Mouse (Mus musculus): ENCODE data around the gene Olfr689. TPM values are rescaled to one million over a fixed set of nuclear protein-coding genes. Genes with fewer than 3 reads are reported as not detected.
A peak's percentile ranks its signal among the peaks of the same experiment; 100 is the strongest.
"Not testable (repeated sequence)": the region's sequence is repeated elsewhere in the genome, so short reads cannot be mapped to it uniquely, and the experiment has no call there.

Gene Olfr689
- total RNA-seq (2015) (not detected in 2 replicates), total RNA-seq (2017) (not detected in 2 replicates)

- no peak for ATAC-seq (replicated peaks; ENCODE audit: poor library complexity)
Observed at GRCm38 (mm10) chr7:105310865-105311264, at the start of gene Olfr689. TSS of gene Olfr689 (plus strand) at chr7:105311165.

- ATAC-seq (replicated peaks; ENCODE audit: poor library complexity): no peak
Observed at GRCm38 (mm10) chr7:105272426-105272825, 38.5 kb upstream of the Olfr689 start.

- ATAC-seq (replicated peaks; ENCODE audit: poor library complexity): no peak
Observed at GRCm38 (mm10) chr7:105287795-105288194, 23.2 kb upstream of the Olfr689 start, which contains the start of gene Olfr688. TSS of gene Olfr688 (plus strand) at chr7:105288095.

- ATAC-seq (replicated peaks; ENCODE audit: poor library complexity): no peak
Observed at GRCm38 (mm10) chr7:105290051-105290450, 20.9 kb upstream of the Olfr689 start.

- no peak for ATAC-seq (replicated peaks; ENCODE audit: poor library complexity)
Observed at GRCm38 (mm10) chr7:105325302-105325701, 14.3 kb downstream of the Olfr689 start.

- ATAC-seq (replicated peaks; ENCODE audit: poor library complexity): no peak
Observed at GRCm38 (mm10) chr7:105334004-105334403, 23.0 kb downstream of the Olfr689 start, which contains the start of gene Olfr690. TSS of gene Olfr690 (minus strand) at chr7:105334104.

- no peak for ATAC-seq (replicated peaks; ENCODE audit: poor library complexity)
Observed at GRCm38 (mm10) chr7:105342170-105342569, 31.2 kb downstream of the Olfr689 start, which contains the start of gene Olfr691. TSS of gene Olfr691 (minus strand) at chr7:105342270.

- ATAC-seq (replicated peaks; ENCODE audit: poor library complexity): no peak
Observed at GRCm38 (mm10) chr7:105342752-105343151, 31.8 kb downstream of the Olfr689 start.

- ATAC-seq (replicated peaks; ENCODE audit: poor library complexity): not testable (repeated sequence)
Observed at GRCm38 (mm10) chr7:105356064-105356463, 45.1 kb downstream of the Olfr689 start.

GRCm38 (mm10) chr7:105356487-105356886 is 45.5 kb downstream of the Olfr689 start:
- ATAC-seq (replicated peaks; ENCODE audit: poor library complexity): not testable (repeated sequence)

- ATAC-seq (replicated peaks; ENCODE audit: poor library complexity): no peak
Observed at GRCm38 (mm10) chr7:105361713-105362112, 50.7 kb downstream of the Olfr689 start.

GRCm38 (mm10) chr7:105367268-105367667 is 56.3 kb downstream of the Olfr689 start:
- ATAC-seq (replicated peaks; ENCODE audit: poor library complexity): peak; percentile 56; the same call in 1 of the 2 replicates

- no peak for ATAC-seq (replicated peaks; ENCODE audit: poor library complexity)
Observed at GRCm38 (mm10) chr7:105367930-105368329, 57.0 kb downstream of the Olfr689 start, which contains the start of gene Olfr692. TSS of gene Olfr692 (plus strand) at chr7:105368230.

- ATAC-seq (replicated peaks; ENCODE audit: poor library complexity): no peak
Observed at GRCm38 (mm10) chr7:105368521-105368920, 57.6 kb downstream of the Olfr689 start.

Other genes starting within 250 kb of the Olfr689 start
- not detected in 2 replicates for gene Olfr678, start 246.7 kb upstream of the Olfr689 start, total RNA-seq (2015)
- not detected in 2 replicates for gene Olfr678, start 246.7 kb upstream of the Olfr689 start, total RNA-seq (2017)
- not detected in 2 replicates for gene Olfr679, start 230.0 kb upstream of the Olfr689 start, total RNA-seq (2015)
- not detected in 2 replicates for gene Olfr679, start 230.0 kb upstream of the Olfr689 start, total RNA-seq (2017)
- not detected in 2 replicates for gene Olfr680-ps1, start 218.3 kb upstream of the Olfr689 start, total RNA-seq (2015)
- not detected in 2 replicates for gene Olfr680-ps1, start 218.3 kb upstream of the Olfr689 start, total RNA-seq (2017)
- gene Olfr681, start 194.3 kb upstream of the Olfr689 start, total RNA-seq (2015): not detected in 2 replicates
- not detected in 2 replicates for gene Olfr681, start 194.3 kb upstream of the Olfr689 start, total RNA-seq (2017)
- gene Olfr683, start 164.2 kb upstream of the Olfr689 start, total RNA-seq (2015): not detected in 2 replicates
- not detected in 2 replicates for gene Olfr683, start 164.2 kb upstream of the Olfr689 start, total RNA-seq (2017)
- gene Olfr684, start 147.5 kb upstream of the Olfr689 start, total RNA-seq (2015): not detected in 2 replicates
- not detected in 2 replicates for gene Olfr684, start 147.5 kb upstream of the Olfr689 start, total RNA-seq (2017)
- not detected in 2 replicates for gene Olfr685, start 125.2 kb upstream of the Olfr689 start, total RNA-seq (2015)
- not detected in 2 replicates for gene Olfr685, start 125.2 kb upstream of the Olfr689 start, total RNA-seq (2017)
- not detected in 2 replicates for gene Olfr686, start 103.7 kb upstream of the Olfr689 start, total RNA-seq (2015)
- gene Olfr686, start 103.7 kb upstream of the Olfr689 start, total RNA-seq (2017): not detected in 2 replicates
- gene Olfr688, start 23.1 kb upstream of the Olfr689 start, total RNA-seq (2015): not detected in 2 replicates
- gene Olfr688, start 23.1 kb upstream of the Olfr689 start, total RNA-seq (2017): not detected in 2 replicates
- gene Olfr690, start 22.9 kb downstream of the Olfr689 start, total RNA-seq (2015): not detected in 2 replicates
- gene Olfr690, start 22.9 kb downstream of the Olfr689 start, total RNA-seq (2017): not detected in 2 replicates
- gene Olfr691, start 31.1 kb downstream of the Olfr689 start, total RNA-seq (2015): not detected in 2 replicates
- not detected in 2 replicates for gene Olfr691, start 31.1 kb downstream of the Olfr689 start, total RNA-seq (2017)
- not detected in 2 replicates for gene Olfr692, start 57.1 kb downstream of the Olfr689 start, total RNA-seq (2015)
- gene Olfr692, start 57.1 kb downstream of the Olfr689 start, total RNA-seq (2017): not detected in 2 replicates
- gene Gm5901, start 63.9 kb downstream of the Olfr689 start, total RNA-seq (2015): not detected in 2 replicates
- gene Gm5901, start 63.9 kb downstream of the Olfr689 start, total RNA-seq (2017): not detected in 2 replicates
- 32.4 and 33.3 TPM in 2 replicates for gene Fam160a2, start 88.9 kb downstream of the Olfr689 start, total RNA-seq (2015)
- 8.7 and 19.8 TPM in 2 replicates for gene Fam160a2, start 88.9 kb downstream of the Olfr689 start, total RNA-seq (2017)
- 0.07 TPM in 1 of 2 replicates, not detected in the other for gene Cnga4, start 93.4 kb downstream of the Olfr689 start, total RNA-seq (2015)
- not detected in 2 replicates for gene Cnga4, start 93.4 kb downstream of the Olfr689 start, total RNA-seq (2017)
- not detected in 2 replicates for gene Cckbr, start 114.6 kb downstream of the Olfr689 start, total RNA-seq (2015)
- gene Cckbr, start 114.6 kb downstream of the Olfr689 start, total RNA-seq (2017): not detected in 2 replicates
- 0.22 and 0.27 TPM in 2 replicates for gene Cavin3, start 171.1 kb downstream of the Olfr689 start, total RNA-seq (2015)
- gene Cavin3, start 171.1 kb downstream of the Olfr689 start, total RNA-seq (2017): 0.41 and 0.42 TPM in 2 replicates
- 16.2 and 21.0 TPM in 2 replicates for gene Smpd1, start 243.2 kb downstream of the Olfr689 start, total RNA-seq (2015)
- gene Smpd1, start 243.2 kb downstream of the Olfr689 start, total RNA-seq (2017): 9.5 and 16.2 TPM in 2 replicates

Measured in megakaryocyte progenitor cell, adult 5-6 weeks (primary cell).